Mouse (Mus musculus): Measurements from ENCODE around the gene Nptxr. TPM values are rescaled to one million over a fixed set of nuclear protein-coding genes. Genes with fewer than 3 reads are reported as not detected.

Gene Nptxr
- polyA plus RNA-seq, 1 experiment from 2014 or later: 0.31 TPM

DNA sequence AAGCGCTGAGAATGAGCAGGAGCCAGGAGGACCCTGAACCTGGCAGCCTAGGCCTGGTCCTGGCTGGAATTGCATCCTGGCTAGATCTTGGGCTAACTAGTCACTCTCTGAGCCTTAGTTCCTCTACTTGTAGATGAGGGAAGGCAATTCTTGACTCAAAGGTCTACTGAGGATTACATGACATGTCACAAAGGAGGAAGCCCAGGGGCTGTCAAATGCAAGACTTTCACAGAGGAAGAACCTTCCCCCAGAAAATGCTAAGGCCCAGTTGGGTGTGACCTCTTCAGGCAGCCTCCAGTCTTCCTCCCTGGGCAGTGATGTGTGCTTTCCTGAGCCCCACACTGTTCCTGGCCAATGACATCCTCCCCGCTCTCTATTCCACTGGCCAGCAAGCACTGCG is 47.4 kb downstream of the Nptxr start:
- Histone ChIP-seq H3K36me3 (peaks cover 7% of the 10 kb centered on the region; the same call in 1 of the 2 replicates), H3K9ac (no peak overlapping the region), H3K4me1 (no peaks in the 10 kb centered on the region), H3K4me3 (no peak overlapping the region), H3K27ac (0 out of 2 replicates have a peak overlapping the region, but pooled peaks have one; percentile 1), H3K27me3 (replicated peaks) (no peaks in the 10 kb centered on the region), H3K4me2 (no peak overlapping the region), H3K9me3 (replicated peaks) (no peaks in the 10 kb centered on the region)
- ATAC-seq: no peak
- WGBS (ENCODE audit: insufficient replicate concordance): 58% methylated on average over 3 of the region's 3 CpGs

DNA sequence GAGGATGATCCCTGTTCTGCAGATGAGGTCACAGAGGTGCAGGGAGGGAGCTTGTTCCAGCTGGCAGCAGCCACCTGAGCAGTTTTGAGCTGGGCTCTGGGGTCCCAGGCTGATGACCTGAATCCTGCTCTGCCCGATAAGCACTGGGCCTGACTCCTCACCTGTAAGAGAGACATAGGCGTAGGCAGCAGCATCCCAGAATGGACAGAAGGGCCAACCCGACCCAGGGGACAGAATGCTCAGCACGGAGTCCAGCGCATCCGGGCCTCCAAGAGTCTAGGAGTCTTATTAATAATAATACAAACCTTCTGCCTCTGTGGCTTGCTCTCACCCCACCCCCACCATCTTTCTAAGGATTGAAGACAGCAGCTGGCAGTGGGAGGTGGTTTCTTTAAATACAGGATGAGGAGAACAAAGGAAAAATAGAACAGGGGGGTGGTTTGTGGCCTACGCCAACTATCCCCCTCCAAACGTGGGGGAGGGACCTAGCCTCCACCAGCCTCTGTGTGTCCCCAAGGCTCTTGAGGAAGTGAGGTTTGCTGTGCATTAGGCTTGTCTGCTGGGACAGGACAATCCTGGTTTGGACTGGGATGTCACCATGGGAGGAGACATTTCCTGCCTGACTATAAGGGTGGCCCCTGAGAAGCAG is 48.5 kb downstream of the Nptxr start:
- Histone ChIP-seq H3K27ac (no peak overlapping the region), H3K4me1 (no peaks in the 10 kb centered on the region; the same call in 1 of the 2 replicates), H3K4me2 (no peak overlapping the region), H3K27me3 (replicated peaks) (no peaks in the 10 kb centered on the region), H3K9me3 (replicated peaks) (no peaks in the 10 kb centered on the region), H3K9ac (no peak overlapping the region), H3K36me3 (no peaks in the 10 kb centered on the region), H3K4me3 (no peak overlapping the region)
- no peak for ATAC-seq
- WGBS (ENCODE audit: insufficient replicate concordance): 69% methylated on average over 8 of the region's 8 CpGs

DNA sequence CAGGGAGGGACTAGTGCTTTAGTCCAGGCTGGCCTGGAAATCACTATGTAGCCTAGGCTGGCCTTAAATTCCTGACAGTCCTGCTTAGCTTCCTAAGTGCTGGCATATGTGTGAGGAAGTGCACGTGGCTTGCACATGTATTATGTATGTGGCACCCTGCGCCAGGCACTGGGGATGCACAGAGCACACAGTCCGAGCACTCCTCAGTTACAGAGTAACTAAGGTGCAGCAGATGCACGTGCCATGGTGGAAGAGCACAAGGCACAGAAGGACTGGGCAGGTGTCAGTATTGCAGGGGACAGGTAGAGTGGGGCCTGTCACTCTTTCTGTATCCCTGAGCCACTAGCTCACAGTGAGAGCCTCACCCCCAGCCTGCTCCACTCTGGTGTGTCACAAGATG is 49.4 kb downstream of the Nptxr start:
- no peak overlapping the region for H3K9ac ChIP-seq
- no peak for ATAC-seq
- H3K4me2 ChIP-seq: no peak overlapping the region
- H3K27me3 ChIP-seq (replicated peaks): no peaks in the 10 kb centered on the region
- WGBS (ENCODE audit: insufficient replicate concordance): 58% methylated on average over 4 of the region's 4 CpGs
- no peak overlapping the region for H3K4me3 ChIP-seq
- H3K4me1 ChIP-seq: no peaks in the 10 kb centered on the region; the same call in 1 of the 2 replicates
- no peaks in the 10 kb centered on the region for H3K9me3 ChIP-seq (replicated peaks)
- H3K36me3 ChIP-seq: no peaks in the 10 kb centered on the region
- H3K27ac ChIP-seq: no peak overlapping the region

DNA sequence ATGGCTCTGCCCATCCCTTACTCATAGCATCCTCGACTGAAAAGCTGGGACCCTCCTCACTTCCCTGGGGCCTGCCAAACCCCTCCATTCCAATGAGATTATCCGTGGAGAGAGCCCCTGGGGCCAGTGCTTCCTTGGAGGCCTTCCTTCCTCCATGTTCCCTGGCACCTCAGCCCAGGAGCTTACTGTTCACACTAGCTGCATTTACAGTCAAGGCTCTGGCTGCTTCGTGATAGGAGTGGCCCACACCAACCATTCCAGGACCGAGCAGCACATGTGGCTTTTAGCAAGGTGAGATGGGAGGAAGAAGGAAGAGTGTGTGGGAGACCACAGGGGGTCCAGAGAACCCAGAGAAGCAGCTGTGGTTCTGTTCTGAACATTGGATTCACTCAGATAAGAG is 50.7 kb downstream of the Nptxr start:
- no peak overlapping the region for H3K9ac ChIP-seq
- H3K4me2 ChIP-seq: no peak overlapping the region
- no peak for ATAC-seq
- H3K27ac ChIP-seq: no peak overlapping the region
- no peaks in the 10 kb centered on the region; the same call in 1 of the 2 replicates for H3K4me1 ChIP-seq
- H3K4me3 ChIP-seq: no peak overlapping the region
- no peaks in the 10 kb centered on the region for H3K9me3 ChIP-seq (replicated peaks)
- WGBS (ENCODE audit: insufficient replicate concordance): 47% methylated on average over 4 of the region's 4 CpGs
- no peaks in the 10 kb centered on the region for H3K27me3 ChIP-seq (replicated peaks)
- H3K36me3 ChIP-seq: no peaks in the 10 kb centered on the region

DNA sequence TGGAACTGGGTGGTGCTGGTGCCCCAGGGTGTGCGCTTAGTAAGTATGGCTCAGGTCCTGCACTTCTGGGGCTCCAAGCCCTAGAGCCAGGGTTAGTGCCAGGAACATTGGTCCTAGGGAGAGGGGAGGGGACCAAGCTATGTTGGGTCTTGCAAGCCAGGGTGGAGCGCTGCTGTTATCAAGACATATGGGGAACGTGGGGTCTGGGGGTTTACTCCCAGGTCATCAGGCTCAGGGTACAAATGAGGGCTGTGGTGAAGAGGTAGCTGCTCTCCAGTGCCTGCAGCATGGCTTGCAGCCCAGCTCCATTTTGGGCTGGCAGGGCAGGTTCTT is 51.2 kb downstream of the Nptxr start:
- H3K4me2 ChIP-seq: no peak overlapping the region
- no peak for ATAC-seq
- no peaks in the 10 kb centered on the region for H3K27me3 ChIP-seq (replicated peaks)
- no peaks in the 10 kb centered on the region; the same call in 1 of the 2 replicates for H3K4me1 ChIP-seq
- WGBS (ENCODE audit: insufficient replicate concordance): 77% methylated on average over 3 of the region's 3 CpGs
- no peak overlapping the region for H3K9ac ChIP-seq
- H3K9me3 ChIP-seq (replicated peaks): no peaks in the 10 kb centered on the region
- no peak overlapping the region for H3K4me3 ChIP-seq
- H3K27ac ChIP-seq: no peak overlapping the region
- no peaks in the 10 kb centered on the region for H3K36me3 ChIP-seq

DNA sequence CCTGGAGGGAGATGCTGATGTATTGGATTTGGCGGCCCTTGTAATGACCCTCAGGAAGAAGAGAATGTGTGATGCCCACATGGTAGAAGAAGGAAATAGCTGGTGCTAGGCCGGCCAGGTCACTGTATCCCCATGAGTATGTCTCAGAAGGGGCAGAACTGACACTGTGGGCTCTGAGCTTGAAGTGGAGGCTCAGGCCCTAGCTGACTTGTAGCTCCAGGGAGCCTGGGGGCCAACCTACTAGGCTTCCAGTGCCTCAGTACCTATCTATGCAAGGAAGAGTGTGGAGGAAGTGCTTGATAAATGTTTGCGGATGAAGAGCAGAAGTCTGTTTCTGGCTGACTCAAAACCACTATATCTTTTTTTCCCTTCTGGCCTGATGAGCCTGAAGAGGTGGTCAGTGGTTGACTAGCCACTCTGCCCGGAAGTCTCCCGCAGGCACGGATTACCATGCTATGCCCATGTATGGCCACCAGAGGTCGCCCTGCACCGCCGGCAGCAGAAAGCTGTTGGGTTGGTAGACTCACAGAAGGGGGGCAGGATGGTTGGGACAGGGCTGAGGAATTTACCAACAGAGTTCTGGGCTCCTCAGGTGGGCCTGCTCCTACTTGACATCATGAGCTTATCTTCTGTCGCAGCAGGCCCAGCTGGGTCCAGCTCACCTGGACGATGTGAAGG is 51.7 kb downstream of the Nptxr start:
- H3K4me3 ChIP-seq: no peak overlapping the region
- H3K4me2 ChIP-seq: no peak overlapping the region
- 0 out of 2 replicates have a peak, but pooled peaks cover 3% of the 10 kb centered on the region for H3K27me3 ChIP-seq (replicated peaks)
- H3K27ac ChIP-seq: no peak overlapping the region
- no peak for ATAC-seq
- no peaks in the 10 kb centered on the region; the same call in 1 of the 2 replicates for H3K4me1 ChIP-seq
- no peaks in the 10 kb centered on the region for H3K9me3 ChIP-seq (replicated peaks)
- H3K36me3 ChIP-seq: no peaks in the 10 kb centered on the region
- H3K9ac ChIP-seq: no peak overlapping the region
- WGBS (ENCODE audit: insufficient replicate concordance): 20% methylated on average over 11 of the region's 11 CpGs

DNA sequence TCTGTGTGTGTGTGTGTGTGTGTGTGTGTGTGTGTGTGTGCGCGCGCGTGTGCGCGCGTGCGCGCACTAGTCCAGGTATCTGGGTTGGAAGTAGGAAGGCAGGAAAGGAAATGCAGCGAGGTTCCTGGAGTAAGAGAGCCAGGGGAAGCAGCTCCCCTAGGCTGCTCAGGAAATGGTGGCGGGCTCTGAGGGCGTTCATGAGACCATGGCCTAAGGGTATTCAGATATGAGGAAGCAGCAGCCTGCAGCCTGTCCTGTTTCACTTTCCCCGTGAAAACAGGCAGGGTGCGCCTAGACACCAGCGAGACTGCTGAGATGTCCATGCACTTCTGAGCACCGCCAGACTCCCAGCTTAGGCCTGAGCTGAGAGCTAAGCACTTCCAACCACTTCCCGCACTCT is 52.8 kb downstream of the Nptxr start:
- H3K4me2 ChIP-seq: no peak overlapping the region
- 67% methylated on average over 17 of the region's 17 CpGs for WGBS (ENCODE audit: insufficient replicate concordance)
- H3K27ac ChIP-seq: no peak overlapping the region
- ATAC-seq: no peak
- no peak overlapping the region for H3K9ac ChIP-seq
- no peaks in the 10 kb centered on the region; the same call in 1 of the 2 replicates for H3K4me1 ChIP-seq
- no peaks in the 10 kb centered on the region for H3K9me3 ChIP-seq (replicated peaks)
- no peaks in the 10 kb centered on the region for H3K36me3 ChIP-seq
- H3K27me3 ChIP-seq (replicated peaks): 0 out of 2 replicates have a peak, but pooled peaks cover 3% of the 10 kb centered on the region
- no peak overlapping the region for H3K4me3 ChIP-seq

DNA sequence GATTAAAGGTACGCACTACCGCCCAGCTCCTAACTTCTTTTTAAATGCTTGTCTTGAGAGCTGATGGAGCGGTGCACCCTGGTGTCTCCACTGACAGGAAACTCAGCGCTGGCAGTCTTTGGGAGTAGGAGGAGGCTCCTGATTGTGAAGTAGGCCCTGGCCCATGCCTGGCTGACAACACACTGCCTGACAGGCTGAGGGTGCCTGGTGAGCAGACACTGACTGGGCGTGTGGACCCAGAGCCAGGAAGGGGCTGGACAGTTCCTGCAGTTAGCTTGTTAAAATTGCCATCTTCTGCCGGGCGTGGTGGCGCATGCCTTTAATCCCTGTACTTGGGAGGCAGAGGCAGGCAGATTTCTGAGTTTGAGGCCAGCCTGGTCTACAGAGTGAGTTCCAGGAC is 54.3 kb downstream of the Nptxr start:
- Histone ChIP-seq H3K4me2 (no peak overlapping the region), H3K4me3 (no peak overlapping the region)
- 74% methylated on average over 8 of the region's 8 CpGs for WGBS (ENCODE audit: insufficient replicate concordance)

DNA sequence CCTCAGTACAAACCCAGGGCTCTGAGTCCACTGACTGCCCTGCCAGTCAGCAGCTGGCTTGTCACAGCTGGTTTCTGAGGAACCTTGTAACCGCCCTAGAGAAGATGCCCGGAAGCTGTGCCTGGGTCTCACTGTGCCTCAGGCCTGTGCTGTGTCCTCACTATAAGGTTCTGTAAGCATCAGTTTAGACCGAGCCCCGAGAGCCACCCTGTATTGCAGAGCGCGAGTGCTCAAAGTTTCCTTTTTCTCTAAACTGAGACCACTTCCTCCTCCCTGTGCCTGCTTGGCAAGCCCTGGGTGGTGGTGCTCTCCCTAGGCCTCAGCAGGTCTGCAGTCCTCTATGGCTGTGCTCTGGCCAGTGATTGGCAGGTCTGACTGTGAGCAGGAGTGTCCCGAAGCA is 55.4 kb downstream of the Nptxr start:
- H3K4me1 ChIP-seq: no peaks in the 10 kb centered on the region; the same call in 1 of the 2 replicates
- no peaks in the 10 kb centered on the region for H3K36me3 ChIP-seq
- no peak overlapping the region for H3K27ac ChIP-seq
- no peak for ATAC-seq
- no peak overlapping the region for H3K4me2 ChIP-seq
- 73% methylated on average over 7 of the region's 7 CpGs for WGBS (ENCODE audit: insufficient replicate concordance)
- no peaks in the 10 kb centered on the region for H3K9me3 ChIP-seq (replicated peaks)
- H3K27me3 ChIP-seq (replicated peaks): 0 out of 2 replicates have a peak, but pooled peaks cover 4% of the 10 kb centered on the region
- no peak overlapping the region for H3K9ac ChIP-seq
- no peak overlapping the region for H3K4me3 ChIP-seq

More for the DNA sequence above, 54.3 kb downstream of the Nptxr start:
- Histone ChIP-seq H3K27ac (no peak overlapping the region), H3K27me3 (replicated peaks) (0 out of 2 replicates have a peak, but pooled peaks cover 3% of the 10 kb centered on the region), H3K4me1 (no peaks in the 10 kb centered on the region; the same call in 1 of the 2 replicates), H3K9me3 (replicated peaks) (no peaks in the 10 kb centered on the region), H3K9ac (no peak overlapping the region), H3K36me3 (no peaks in the 10 kb centered on the region)
- no peak for ATAC-seq

DNA sequence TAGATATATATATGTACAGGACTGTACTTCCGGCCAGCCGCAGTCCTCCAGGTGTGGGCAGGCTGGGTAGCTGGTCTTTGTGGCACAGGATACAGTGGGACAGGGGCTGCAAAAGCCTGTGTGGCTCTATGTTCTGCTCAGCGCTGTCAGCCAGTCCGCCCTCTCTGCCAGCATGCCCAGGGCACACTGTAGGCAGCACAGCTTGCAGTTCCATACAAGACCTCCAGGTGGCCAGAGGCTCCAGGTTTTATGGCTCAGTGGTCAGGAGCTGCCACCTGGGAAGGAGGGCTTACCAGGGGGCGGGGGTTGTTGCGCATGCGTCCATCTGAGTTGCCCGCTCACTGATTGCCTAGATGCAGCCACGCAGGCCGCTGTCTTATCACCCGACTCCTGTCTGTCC is 56.6 kb downstream of the Nptxr start:
- no peaks in the 10 kb centered on the region for H3K36me3 ChIP-seq
- no peak overlapping the region for H3K4me3 ChIP-seq
- no peaks in the 10 kb centered on the region for H3K9me3 ChIP-seq (replicated peaks)
- 57% methylated on average over 11 of the region's 11 CpGs for WGBS (ENCODE audit: insufficient replicate concordance)
- H3K27ac ChIP-seq: no peak overlapping the region
- ATAC-seq: no peak
- H3K4me1 ChIP-seq: peaks cover 4% of the 10 kb centered on the region
- H3K4me2 ChIP-seq: no peak overlapping the region
- H3K27me3 ChIP-seq (replicated peaks): 0 out of 2 replicates have a peak, but pooled peaks cover 6% of the 10 kb centered on the region
- no peak overlapping the region for H3K9ac ChIP-seq

DNA sequence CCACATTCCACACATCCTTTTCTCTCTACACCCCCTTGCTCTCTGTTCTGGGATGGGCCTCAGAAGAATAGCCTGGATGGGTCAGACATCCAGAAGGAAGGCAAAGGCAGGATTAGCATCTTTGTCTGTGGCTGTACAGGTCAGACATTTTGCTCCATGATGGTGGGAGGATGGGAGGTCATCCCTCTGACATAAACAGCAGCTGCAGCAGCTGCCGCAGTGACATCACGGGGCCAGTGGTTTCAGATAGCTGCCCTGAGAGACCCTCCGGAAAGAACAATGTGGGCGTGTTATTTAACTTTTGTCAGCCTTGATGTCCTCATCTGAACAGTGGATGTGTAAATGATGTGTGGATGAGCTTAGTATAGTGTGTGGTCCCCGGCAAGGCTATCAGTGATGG is 58.7 kb downstream of the Nptxr start:
- H3K27me3 ChIP-seq (replicated peaks): 0 out of 2 replicates have a peak, but pooled peaks cover 6% of the 10 kb centered on the region
- WGBS (ENCODE audit: insufficient replicate concordance): 58% methylated on average over 5 of the region's 5 CpGs
- no peak overlapping the region for H3K4me2 ChIP-seq
- no peak overlapping the region for H3K4me3 ChIP-seq
- H3K9me3 ChIP-seq (replicated peaks): no peaks in the 10 kb centered on the region
- H3K9ac ChIP-seq: no peak overlapping the region
- peaks cover 18% of the 10 kb centered on the region for H3K4me1 ChIP-seq
- ATAC-seq: no peak
- no peaks in the 10 kb centered on the region for H3K36me3 ChIP-seq
- no peak overlapping the region for H3K27ac ChIP-seq

DNA sequence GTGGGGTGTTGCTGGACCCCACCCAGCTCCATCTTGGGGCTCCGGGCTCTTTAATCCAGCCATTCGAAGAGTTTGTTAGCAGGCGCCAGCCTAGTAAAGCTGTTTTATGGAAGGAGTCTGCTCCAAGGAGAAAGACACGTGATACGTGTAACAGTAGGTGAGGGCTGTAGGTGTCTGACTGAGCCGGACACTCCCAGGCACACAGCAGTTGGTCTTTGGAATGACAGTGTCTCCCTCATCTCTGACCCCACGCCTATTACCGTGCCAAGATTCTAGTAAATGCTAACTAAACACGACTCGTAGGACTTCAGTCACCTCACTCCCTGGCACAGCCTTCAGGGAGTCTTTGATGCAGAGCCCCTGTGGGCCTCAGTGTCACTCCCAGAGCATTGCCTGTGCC is 59.3 kb downstream of the Nptxr start:
- Histone ChIP-seq H3K36me3 (no peaks in the 10 kb centered on the region), H3K9me3 (replicated peaks) (no peaks in the 10 kb centered on the region), H3K27ac (no peak overlapping the region), H3K4me1 (peaks cover 24% of the 10 kb centered on the region), H3K9ac (no peak overlapping the region), H3K4me3 (no peak overlapping the region), H3K4me2 (no peak overlapping the region), H3K27me3 (replicated peaks) (0 out of 2 replicates have a peak, but pooled peaks cover 6% of the 10 kb centered on the region)
- no peak for ATAC-seq
- 83% methylated on average over 10 of the region's 10 CpGs for WGBS (ENCODE audit: insufficient replicate concordance)

All from liver, embryonic 12.5 days (tissue).